14 mouse cellular contexts compared by ENCODE assay signal in genomic region chr10:96540828-96541227, GRCm38 (mm10).
"Had no signal": no experiment of that assay in that cellular context is flagged by ENCODE, and none has a peak within 500 bp of the region (broad histone marks: within the 10 kb centered on the region; RNA-seq: fewer than 3 reads in every experiment).

No protein-coding gene starts in this region.

- H3K9me3 ChIP-seq: limb, embryonic 13.5 days; liver, embryonic 15.5 days; midbrain, embryonic 10.5 days; midbrain, embryonic 15.5 days; neural tube, embryonic 13.5 days had no signal

- H3K4me1 ChIP-seq: liver, embryonic 15.5 days; midbrain, embryonic 10.5 days; midbrain, embryonic 15.5 days had no signal

- ATAC-seq: lung, postnatal 0 days; midbrain, embryonic 15.5 days had no signal

- H3K27ac ChIP-seq: layer of hippocampus, adult 2 months; limb, embryonic 13.5 days; liver, embryonic 15.5 days; midbrain, embryonic 10.5 days; midbrain, embryonic 15.5 days; neural tube, embryonic 13.5 days had no signal

- DNase-seq: kidney, adult 18-20 months; kidney, postnatal 10 days; kidney, postnatal 4 days; lung, adult 2 months; lung, postnatal 4 days; right cerebral cortex, postnatal 14 days; thymus, postnatal 4 days had no signal

- H3K27me3 ChIP-seq: limb, embryonic 13.5 days; liver, embryonic 15.5 days; midbrain, embryonic 15.5 days; neural tube, embryonic 13.5 days had no signal

- H3K9ac ChIP-seq: limb, embryonic 13.5 days; liver, embryonic 15.5 days; midbrain, embryonic 15.5 days; neural tube, embryonic 13.5 days had no signal

- H3K36me3 ChIP-seq: limb, embryonic 13.5 days; liver, embryonic 15.5 days; midbrain, embryonic 10.5 days; midbrain, embryonic 15.5 days; neural tube, embryonic 13.5 days had no signal

- H3K4me2 ChIP-seq: limb, embryonic 13.5 days; liver, embryonic 15.5 days; midbrain, embryonic 15.5 days; neural tube, embryonic 13.5 days had no signal

- H3K4me3 ChIP-seq: layer of hippocampus, adult 2 months; limb, embryonic 13.5 days; liver, embryonic 15.5 days; midbrain, embryonic 10.5 days; midbrain, embryonic 15.5 days; neural tube, embryonic 13.5 days had no signal
